Mouse (Mus musculus): ENCODE data around the gene Cltc.

Gene Cltc

GRCm38 (mm10) chr11:86647706-86648447 is 109.5 kb downstream of the Cltc start:
- no peak for DNase-seq (ENCODE audit: low spot score in 2 of 2)

- no peak for DNase-seq (ENCODE audit: low spot score in 2 of 2)
These were observed 110.4 kb downstream of the Cltc start for GRCm38 (mm10) chr11:86646885-86647459.

- peak in 1 of 2 experiments; percentile 29 for DNase-seq (ENCODE audit: low spot score in 2 of 2)
These were observed 111.1 kb downstream of the Cltc start for GRCm38 (mm10) chr11:86646136-86646834.

GRCm38 (mm10) chr11:86644553-86644952 is 112.8 kb downstream of the Cltc start:
- DNase-seq (ENCODE audit: low spot score in 2 of 2) = no peak

Data from frontal cortex, postnatal 36 days (tissue).